In genomic region chr17:32872696-32873095, GRCm38 (mm10) we compare ENCODE assay signal across 34 mouse cellular contexts. TPM values are rescaled to one million over a fixed set of nuclear protein-coding genes. Genes with fewer than 3 reads are reported as not detected.
DNase-seq lines count a peak whose midpoint lies in the region; TF ChIP-seq lines count a peak whose summit lies in the region.
"Had no signal": no experiment of that assay in that cellular context is flagged by ENCODE, and none has a peak within 500 bp of the region (broad histone marks: within the 10 kb centered on the region; RNA-seq: fewer than 3 reads in every experiment).

No protein-coding gene starts in this region.

- no peak for TF ChIP-seq CTCF in ES-Bruce4 (IDR thresholded peaks at IDR 0.05; ENCODE audit: low read depth, low read length)

- DNase-seq in adrenal gland, adult 2 months = peak; percentile 55
- DNase-seq in adrenal gland, postnatal 4 days (ENCODE audit: low spot score in 2 of 2) = no peak
- peak; percentile 21 for DNase-seq in 3T3-L1 (ENCODE audit: low read depth, low spot score)
- peak; percentile 9 for DNase-seq in brain, adult 2 months (ENCODE audit: low read depth, low spot score)
- DNase-seq in cerebellum, postnatal 36 days = no peak
- DNase-seq in cerebellum, postnatal 10 days = no peak
- DNase-seq: adrenal gland, adult 8-10 months; cerebellum, adult 11-12 months; cerebellum, adult 9-10 months; cerebellum, postnatal 25 days; embryo, embryonic 11 days; gastrocnemius, postnatal 10 days; gastrocnemius, postnatal 36 days; heart, adult 2 months; heart, postnatal 14 days; heart, postnatal 4 days; kidney, adult 18-20 months; kidney, adult 9 months had no signal

- H3K36me3 ChIP-seq in ES-Bruce4 (ENCODE audit: control insufficient read depth, insufficient read depth, low read length, poor library complexity, severe bottlenecking) = no peaks in the 10 kb centered on the region; the same call in none of the 2 replicates
- H3K36me3 ChIP-seq: embryonic facial prominence, embryonic 10.5 days; embryonic facial prominence, embryonic 13.5 days; forebrain, embryonic 12.5 days; forebrain, embryonic 15.5 days; heart, embryonic 10.5 days; heart, embryonic 13.5 days had no signal

- H3K4me1 ChIP-seq in ES-Bruce4 (ENCODE audit: control insufficient read depth, insufficient read depth, low read length) = no peaks in the 10 kb centered on the region
- H3K4me1 ChIP-seq: embryonic facial prominence, embryonic 13.5 days; forebrain, embryonic 12.5 days; forebrain, embryonic 15.5 days had no signal

- TF ChIP-seq POLR2A in ES-Bruce4 (IDR thresholded peaks at IDR 0.05; ENCODE audit: insufficient read depth, low read length) = no peak

- peaks cover 12% of the 10 kb centered on the region for H3K9me3 ChIP-seq in ES-Bruce4 (replicated peaks; ENCODE audit: control insufficient read depth, insufficient read depth, low read length, poor library complexity, severe bottlenecking)
- H3K9me3 ChIP-seq: embryonic facial prominence, embryonic 13.5 days; forebrain, embryonic 15.5 days; heart, embryonic 10.5 days; heart, embryonic 13.5 days had no signal

- H3K9ac ChIP-seq in ES-Bruce4 (ENCODE audit: low read depth, poor library complexity, severe bottlenecking) = no peak overlapping the region
- H3K9ac ChIP-seq: embryonic facial prominence, embryonic 13.5 days; forebrain, embryonic 12.5 days; forebrain, embryonic 15.5 days; heart, embryonic 13.5 days; hindbrain, embryonic 14.5 days had no signal

- no peak overlapping the region for H3K4me3 ChIP-seq in ES-Bruce4 (ENCODE audit: low read depth, low read length)
- H3K4me3 ChIP-seq: embryonic facial prominence, embryonic 10.5 days; embryonic facial prominence, embryonic 13.5 days; erythroblast, embryonic 14.5 days; forebrain, embryonic 12.5 days; forebrain, embryonic 15.5 days; heart, adult 2 months; heart, embryonic 10.5 days; heart, embryonic 13.5 days had no signal

- no peak for TF ChIP-seq EP300 in ES-Bruce4 (IDR thresholded peaks at IDR 0.05; ENCODE audit: insufficient read depth, low read depth, low read length)

- H3K27me3 ChIP-seq in ES-Bruce4 (ENCODE audit: control insufficient read depth, insufficient read depth, low read length, poor library complexity, severe bottlenecking) = no peaks in the 10 kb centered on the region
- H3K27me3 ChIP-seq: embryonic facial prominence, embryonic 13.5 days; forebrain, embryonic 15.5 days had no signal

- peak overlapping the region; percentile 42 for H3K27ac ChIP-seq in ES-Bruce4 (ENCODE audit: insufficient read depth, low read length)
- H3K27ac ChIP-seq: embryonic facial prominence, embryonic 10.5 days; embryonic facial prominence, embryonic 13.5 days; forebrain, embryonic 12.5 days; forebrain, embryonic 15.5 days; heart, adult 2 months; heart, embryonic 10.5 days; heart, embryonic 13.5 days; hindbrain, embryonic 14.5 days; hindbrain, postnatal 0 days had no signal

RNA-seq across cellular contexts. Expression of gene Zfp870, which starts 18.7 kb away (rescaled TPM):
- total RNA-seq in adrenal gland, adult 2 months (2021) = 1 to 10 TPM; 7.4 to 8.4 TPM
- polyA plus RNA-seq in adrenal gland, adult 2 months (2012; rRNA removed) = 0.33 and 0.43 TPM in 2 replicates
- total RNA-seq in adrenal gland, postnatal 4 days (2021) = 10 to 100 TPM; 11.1 to 12.6 TPM
- polyA plus RNA-seq in ES-Bruce4 (2011; ENCODE audit: insufficient read depth, insufficient read length, low read depth, missing spikeins) = 17.6 and 19.0 TPM in 2 replicates
- total RNA-seq: MEL had no signal

RNA-seq across cellular contexts. Expression of gene Zfp799, which starts 42.6 kb away (rescaled TPM):
- 10 to 100 TPM in 1 of 2 experiments, 1 to 10 TPM in 1; 8.9 to 13.5 TPM for total RNA-seq in adrenal gland, adult 2 months (2021)
- 1.6 and 3.9 TPM in 2 replicates for polyA plus RNA-seq in adrenal gland, adult 2 months (2012; rRNA removed)
- total RNA-seq in adrenal gland, postnatal 4 days (2021) = 10 to 100 TPM; 22.0 to 22.2 TPM
- polyA plus RNA-seq in ES-Bruce4 (2011; ENCODE audit: insufficient read depth, insufficient read length, low read depth, missing spikeins) = 25.5 and 27.1 TPM in 2 replicates
- total RNA-seq: MEL had no signal
- polyA plus RNA-seq: erythroblast, embryonic 14.5 days had no signal

RNA-seq across cellular contexts. Expression of gene Cyp4f14, which starts 44.4 kb away (rescaled TPM):
- 10 to 100 TPM in 1 of 2 experiments, 1 to 10 TPM in 1; 6.6 to 14.1 TPM for total RNA-seq in adrenal gland, adult 2 months (2021)
- 12.9 and 17.9 TPM in 2 replicates for polyA plus RNA-seq in adrenal gland, adult 2 months (2012; rRNA removed)
- 1 to 10 TPM; 3.1 to 3.3 TPM for total RNA-seq in adrenal gland, postnatal 4 days (2021)
- polyA plus RNA-seq in ES-Bruce4 (2011; ENCODE audit: insufficient read depth, insufficient read length, low read depth, missing spikeins) = not detected in 2 replicates
- total RNA-seq: granulocyte monocyte progenitor cell, adult 5-6 weeks; heart, postnatal 14 days; heart, postnatal 4 days; MEL had no signal
- polyA plus RNA-seq: activated CD4-positive, CD25-positive, alpha-beta regulatory T cell, adult 4 months; CD4-positive, CD25-positive, alpha-beta regulatory T cell, adult 4 months; embryonic facial prominence, embryonic 10.5 days; embryonic facial prominence, embryonic 13.5 days; erythroblast, embryonic 14.5 days; forebrain, embryonic 12.5 days; heart, embryonic 10.5 days; heart, embryonic 13.5 days; hindbrain, embryonic 11.5 days; hindbrain, embryonic 14.5 days; inflammation-experienced regulatory T-cells, adult 6 months had no signal

Comparison
In these comparisons a context has a peak if more than half of its experiments do, and no peak if none do; other contexts are left out.
1. DNase-seq: peak in adrenal gland, adult 2 months (single experiment), 3T3-L1 (single experiment) and brain, adult 2 months (single experiment); none in adrenal gland, postnatal 4 days (0 of 2), cerebellum, postnatal 36 days (0 of 2) and cerebellum, postnatal 10 days (0 of 2).